Mouse (Mus musculus) A20 (cell line): ENCODE data around the gene Kbtbd13.

Source experiments
- DNase-seq: peaks from one replicate; pipeline ENCODE4 v3.0.0-alpha.2; 2011; ENCODE audit warnings: low read depth, low spot score

Gene Kbtbd13

DNA sequence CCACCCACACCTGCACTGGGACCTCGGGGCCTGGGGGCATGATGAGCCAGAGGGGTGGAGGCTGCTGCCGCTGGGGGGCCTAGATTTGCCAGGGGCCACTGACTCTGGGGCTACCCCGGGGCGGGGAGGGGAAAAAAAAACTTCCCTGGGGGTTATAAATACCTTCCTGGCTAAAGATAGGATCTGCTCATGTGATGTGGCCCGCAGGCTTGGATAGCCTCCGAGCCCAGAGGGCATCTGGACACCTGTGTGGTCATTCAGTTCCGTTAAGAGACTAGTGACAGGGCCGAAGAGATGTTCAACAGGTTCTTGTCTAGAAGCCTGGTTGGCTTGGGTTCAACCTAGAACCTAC is at the start of gene Kbtbd13:
TSS of gene Kbtbd13 (minus strand) at position 40 of the 352 bp plus-strand sequence.
- no peak for DNase-seq

DNA sequence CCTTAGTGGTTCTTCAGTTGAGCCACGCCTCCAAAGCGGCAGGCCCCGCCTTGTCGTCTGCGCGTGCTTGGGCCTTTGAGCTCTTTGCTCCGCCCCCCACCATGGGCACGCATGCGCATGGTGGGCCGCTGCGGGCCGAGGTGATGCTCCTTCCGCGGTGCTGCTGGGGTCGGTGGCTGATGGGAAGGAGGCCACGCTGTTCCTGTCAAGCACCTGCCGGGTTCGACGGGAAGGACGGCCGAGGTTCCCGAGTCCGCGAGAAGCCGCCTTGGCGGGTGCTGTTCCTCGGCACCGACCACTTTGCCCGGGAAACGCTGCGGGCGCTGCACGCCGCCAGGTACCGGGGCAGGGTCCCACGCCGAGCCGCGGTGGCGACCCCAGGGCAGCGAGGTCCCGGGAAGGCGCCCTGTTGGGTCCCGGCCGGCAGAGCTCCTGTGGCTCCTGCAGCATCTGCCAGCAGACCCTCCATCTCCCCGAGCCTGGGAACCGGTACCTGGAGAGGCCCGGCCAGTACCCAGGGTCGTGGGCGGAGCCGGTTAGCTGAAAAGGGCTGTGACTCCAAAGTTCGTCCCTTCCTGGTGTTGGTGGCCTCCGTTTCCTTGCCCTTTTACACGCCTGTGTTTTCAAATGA is 44.3 kb upstream of the Kbtbd13 start, which contains the start of gene Mtfmt:
TSS of gene Mtfmt (plus strand) at position 112 of the 631 bp plus-strand sequence.
- peak; percentile 97 for DNase-seq

DNA sequence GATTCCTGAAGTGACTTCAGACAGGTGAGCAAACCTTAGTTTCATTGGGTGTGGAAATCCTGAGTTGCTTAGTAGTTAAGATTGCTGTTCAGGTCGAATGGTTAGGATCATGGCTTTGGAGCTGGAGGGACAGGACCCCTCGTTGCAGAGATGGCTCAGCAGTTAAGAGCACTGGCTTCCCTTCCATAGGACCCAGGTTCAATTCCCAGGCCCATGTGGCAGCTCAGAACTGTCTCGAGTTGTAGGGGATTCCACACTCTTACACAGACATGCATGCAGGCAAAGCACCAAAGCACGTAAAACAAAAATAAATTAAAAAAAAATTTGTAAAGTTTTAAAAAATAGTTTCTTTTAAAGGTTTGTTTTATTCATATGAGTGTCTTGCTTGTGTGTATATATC is 43.8 kb upstream of the Kbtbd13 start:
- no peak for DNase-seq

DNA sequence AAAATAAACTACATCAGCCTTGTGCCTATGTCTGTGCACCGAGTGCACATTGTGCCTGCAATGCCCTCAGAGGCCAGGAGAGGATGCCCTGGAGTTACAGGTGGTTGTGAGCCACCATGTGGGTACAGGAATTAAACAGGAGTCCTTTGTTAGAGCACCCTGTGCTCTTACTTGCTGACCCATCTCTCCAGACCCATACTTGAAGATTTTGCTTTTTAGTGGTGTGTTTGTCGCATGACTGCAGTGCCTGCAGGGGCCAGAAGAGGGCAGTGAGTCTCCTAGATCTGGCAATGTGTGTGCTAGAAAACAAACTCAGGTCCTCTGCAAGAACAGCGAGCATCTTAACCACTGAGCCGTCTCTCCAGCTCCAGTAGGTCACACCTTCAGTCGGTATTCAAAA is 42.7 kb upstream of the Kbtbd13 start:
- peak; percentile 84 for DNase-seq

DNA sequence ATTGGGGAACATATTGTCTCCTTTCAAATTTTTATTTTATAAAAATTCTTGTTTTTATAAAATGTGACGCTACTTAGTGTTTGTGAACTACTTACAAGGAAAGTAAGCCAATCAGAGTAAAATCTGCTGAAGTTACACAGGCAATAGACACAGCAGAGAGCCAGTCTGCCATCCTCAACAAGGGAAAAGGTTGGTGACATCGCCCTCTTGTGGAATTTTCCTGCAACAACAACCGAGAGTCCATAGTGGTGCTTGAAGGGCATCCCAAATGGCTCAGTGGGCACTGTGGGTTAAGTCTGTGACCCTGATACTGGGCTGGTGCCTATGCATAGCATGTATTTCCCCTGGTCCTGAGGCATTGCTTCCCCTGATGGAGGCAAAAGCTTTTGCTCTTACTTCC is 40.8 kb upstream of the Kbtbd13 start:
- peak; percentile 75 for DNase-seq

DNA sequence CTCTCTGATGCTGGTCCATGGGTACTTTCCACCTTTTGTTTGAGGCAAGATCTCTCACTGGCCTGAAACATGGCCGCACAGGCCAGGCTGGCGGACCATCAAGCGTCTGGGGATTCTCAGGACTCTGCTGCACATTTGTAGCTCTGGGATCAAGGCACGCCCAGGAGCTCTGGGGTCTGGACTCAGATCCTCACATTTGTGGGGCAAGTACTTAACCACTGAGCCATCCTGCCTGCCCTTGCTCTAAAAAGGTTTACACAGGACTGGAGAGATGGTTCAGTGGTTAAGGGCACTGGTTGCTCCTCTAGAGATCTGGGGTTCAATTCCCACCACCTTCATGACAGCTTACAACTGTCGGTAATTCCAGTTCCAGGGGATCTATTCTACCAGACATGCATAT is 39.5 kb upstream of the Kbtbd13 start:
- DNase-seq, result no peak

DNA sequence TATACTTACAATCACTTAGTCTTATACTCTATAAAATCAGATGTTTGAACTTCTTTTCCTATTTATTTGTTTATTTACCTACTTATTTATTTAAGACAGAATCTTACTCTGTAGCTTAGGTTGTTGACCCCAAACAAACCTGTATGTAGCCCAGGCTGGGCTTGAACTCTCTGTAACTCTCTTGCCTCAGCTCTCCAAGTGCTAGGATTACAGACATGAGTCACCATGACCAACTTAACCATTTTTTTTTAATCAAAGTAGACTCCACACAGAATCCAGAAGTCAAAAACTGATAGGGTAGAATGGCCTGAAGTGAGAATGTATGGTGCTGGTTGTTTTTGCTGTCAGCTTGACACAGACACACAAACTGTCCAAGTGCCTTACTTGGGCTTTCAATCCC is 38.9 kb upstream of the Kbtbd13 start:
- DNase-seq, result no peak

DNA sequence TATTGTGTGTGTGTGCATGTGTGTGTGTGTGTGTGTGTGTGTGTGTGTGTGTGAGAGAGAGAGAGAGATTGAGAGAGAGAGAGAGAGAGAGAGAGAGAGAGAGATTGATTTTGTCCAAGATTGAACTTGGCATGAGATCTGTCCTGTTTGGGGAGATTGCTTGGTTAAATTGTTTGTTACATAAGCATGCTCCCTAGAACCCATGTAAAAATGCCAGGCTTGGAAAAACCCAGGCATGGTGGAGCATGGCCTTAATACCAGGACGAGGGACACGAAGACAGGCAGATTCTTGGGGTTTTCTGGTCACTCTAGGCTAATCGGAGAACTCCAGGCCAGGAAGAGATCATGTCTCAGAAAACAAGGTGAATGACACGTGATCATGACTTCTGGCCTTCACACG is 36.6 kb upstream of the Kbtbd13 start:
- no peak for DNase-seq

DNA sequence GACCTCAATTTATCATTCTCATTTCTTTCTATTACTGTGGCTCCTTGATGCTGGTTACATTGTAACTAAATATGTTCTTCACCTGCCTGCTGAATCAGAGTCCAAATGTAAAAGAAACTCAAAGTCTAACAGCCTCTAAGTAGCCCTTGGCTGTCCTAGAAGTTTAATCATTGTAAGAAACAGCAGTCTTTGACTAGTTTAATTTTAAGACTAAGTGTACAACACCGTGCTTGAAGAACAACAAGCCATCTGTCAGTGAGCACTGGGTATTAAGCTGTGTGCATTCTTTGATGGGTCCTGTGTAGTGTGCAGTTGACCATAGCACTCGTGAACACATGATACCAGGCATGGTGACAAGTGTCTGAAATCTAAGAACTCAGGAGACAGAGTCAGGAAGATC is 36.1 kb upstream of the Kbtbd13 start:
- no peak for DNase-seq

DNA sequence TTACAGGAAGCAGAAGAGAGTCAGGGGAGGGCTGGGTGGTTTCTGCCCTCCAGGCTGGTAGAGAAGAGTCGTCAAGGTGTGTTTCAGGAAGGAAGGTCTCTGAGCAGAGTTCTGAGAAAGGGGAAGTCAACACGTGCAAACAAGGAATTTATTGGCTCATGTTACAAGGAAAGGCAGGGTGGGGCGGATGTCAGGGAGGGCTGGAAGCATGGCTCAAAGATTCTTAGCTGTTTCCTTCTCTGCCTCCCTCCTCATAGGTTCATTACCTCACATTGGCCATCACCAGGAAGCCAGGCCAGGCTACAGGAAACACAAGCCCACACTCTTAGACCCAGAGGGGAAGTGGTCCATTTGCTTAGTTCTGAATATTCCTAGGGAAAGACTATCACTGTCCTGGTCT is 32.9 kb upstream of the Kbtbd13 start:
- peak; percentile 36 for DNase-seq

DNA sequence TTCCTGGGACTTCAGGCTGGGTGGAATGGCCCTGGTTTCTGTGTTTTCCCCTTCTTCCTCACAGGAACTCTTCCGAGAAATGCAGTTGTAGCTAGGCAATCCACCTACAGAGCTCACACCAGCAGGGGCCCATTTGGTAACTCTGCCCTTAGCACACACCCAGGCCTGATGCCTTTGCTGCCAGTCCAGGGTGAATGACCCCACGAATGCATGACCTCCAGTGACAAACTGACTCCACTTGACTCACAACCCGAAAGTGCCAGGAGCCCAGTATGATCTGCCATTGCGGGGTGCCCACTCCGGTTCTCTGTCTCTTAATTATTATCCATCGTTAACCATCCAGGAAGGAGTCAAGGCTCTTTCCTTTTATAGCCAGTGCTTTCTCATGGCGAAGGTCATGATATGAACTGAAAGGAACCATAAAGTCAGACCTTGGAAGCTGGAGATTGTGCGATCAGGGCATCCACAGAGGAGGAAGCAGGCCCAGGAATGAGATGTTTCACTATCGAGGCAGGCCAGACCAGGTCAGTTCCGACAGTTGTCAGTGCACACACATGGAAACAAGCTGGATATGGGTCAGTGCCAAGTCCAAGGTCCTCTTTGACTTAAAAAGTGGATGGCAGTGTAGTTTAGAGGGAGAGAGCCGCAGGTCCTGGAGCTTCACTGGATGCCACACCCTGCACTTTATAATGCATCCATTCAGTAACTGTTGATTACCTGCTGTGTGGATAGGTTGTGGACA is 31.5 kb upstream of the Kbtbd13 start, which contains the start of gene Slc51b:
TSS of gene Slc51b (minus strand) at position 196 of the 742 bp plus-strand sequence.
- DNase-seq, result no peak

DNA sequence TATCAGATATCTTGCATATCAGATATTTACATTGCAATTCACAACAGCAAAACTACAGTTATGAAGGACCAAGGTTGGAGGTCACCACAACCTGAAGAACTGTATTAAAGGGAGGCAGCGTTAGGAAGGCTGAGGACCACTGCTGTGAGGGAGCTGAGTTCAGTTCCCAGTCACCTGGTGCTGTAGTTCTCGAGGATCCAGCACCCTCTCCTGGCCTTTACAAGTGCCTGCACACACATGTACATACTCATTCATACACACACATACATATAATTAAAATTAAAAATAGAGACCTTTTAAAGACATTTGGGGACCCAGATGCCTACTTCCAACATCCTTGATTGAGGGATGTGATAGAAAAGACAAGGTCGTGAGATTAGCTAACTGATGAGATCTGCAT is 28.2 kb upstream of the Kbtbd13 start:
- DNase-seq, result peak; percentile 27

DNA sequence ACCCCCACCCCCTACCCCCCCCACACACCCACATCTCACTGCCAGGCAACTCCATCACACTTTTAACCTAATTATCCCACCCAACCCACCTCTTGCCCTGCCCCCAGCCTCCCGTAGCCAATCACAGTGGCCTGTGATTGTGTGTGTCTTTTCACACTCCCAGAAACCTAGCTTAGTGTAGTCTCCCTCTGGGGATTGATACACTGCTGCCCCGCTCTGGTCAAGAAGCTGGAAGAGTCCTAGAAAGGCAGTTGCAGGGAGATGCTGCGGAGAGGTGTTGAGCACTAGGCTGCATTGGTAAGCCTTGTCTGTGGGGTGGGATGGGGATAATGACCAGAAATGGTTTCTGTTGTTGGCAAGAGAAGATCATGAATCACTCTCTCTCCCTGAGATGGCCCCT is 26.3 kb upstream of the Kbtbd13 start:
- no peak for DNase-seq

DNA sequence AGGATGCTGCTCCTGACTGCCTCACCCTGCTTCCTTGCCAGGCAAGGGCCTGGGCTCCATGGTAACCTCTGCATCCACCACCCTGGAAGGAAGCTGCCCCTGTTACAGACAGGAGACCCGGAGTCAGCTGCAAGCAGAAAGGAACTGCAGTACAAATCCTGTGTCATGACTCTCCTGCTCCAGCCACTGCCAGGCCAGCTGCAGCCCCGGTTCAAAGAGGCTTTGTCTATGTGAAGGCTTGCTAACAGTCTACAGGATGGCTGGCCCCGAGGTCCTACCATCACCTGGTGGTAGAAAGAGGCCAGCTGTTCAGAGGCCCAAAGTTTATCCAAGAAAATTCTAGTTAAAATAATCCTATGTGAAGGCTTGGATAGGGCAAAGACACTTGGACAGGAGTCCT is 19.9 kb upstream of the Kbtbd13 start:
- no peak for DNase-seq

DNA sequence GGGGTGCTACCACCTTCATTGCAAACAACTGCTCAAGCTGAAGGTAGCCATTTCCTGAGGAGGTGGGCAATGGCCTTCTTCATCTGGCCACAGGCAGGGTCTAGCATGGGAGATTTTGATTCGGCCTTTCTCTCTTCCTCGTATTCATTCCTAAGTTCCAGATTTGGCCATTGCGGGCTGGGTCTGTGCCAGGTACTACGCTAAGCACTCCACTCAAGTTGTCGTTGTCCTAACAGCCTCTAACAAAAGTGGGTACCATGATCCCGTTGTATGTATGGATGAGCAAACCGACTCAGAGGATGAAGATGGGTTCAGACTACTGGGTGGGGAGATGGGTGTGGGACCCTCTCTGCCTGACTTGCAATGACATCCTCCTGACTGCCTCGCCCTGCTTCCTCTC is 18.9 kb upstream of the Kbtbd13 start:
- DNase-seq, result no peak

DNA sequence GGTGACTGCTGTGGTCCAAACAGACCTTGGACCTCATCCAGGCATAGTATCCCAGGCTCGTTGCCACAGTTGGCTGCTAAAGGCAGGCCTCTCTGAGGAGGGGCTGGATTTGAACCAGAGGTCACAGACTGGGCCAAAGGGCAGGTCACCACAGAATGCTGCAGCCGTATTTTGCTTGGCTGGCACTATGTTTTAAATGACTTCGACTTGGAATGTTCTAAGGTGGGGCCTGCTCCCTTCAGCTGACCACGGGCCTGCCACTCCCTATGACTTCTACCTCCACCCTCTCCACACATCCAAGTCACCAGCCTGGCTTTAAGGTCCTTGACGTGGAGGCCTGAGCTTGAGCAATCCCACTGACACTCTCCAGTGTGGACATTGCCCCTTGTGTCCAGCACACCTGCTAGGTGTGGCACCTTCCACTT is 17.4 kb upstream of the Kbtbd13 start:
- no peak for DNase-seq

DNA sequence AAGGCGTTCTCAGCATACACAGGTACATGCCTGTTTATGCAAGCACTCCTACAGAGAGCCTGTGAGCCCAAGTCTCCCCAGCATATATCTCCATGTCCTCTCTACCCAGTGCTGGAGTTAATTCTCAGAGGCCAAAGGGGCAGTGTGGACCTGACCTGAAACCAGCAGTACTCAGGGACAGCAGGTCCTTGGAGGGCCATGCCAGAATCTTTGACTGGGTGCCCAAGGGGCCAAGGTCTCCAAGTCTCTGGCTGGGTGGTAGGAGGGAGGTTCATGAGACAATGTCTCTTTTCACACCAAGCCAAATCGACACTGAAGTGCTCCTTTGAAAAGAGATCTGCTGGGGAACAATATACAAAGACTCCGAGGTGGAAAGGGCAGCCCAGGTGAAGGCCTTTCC is 16.4 kb upstream of the Kbtbd13 start:
- DNase-seq, result no peak

DNA sequence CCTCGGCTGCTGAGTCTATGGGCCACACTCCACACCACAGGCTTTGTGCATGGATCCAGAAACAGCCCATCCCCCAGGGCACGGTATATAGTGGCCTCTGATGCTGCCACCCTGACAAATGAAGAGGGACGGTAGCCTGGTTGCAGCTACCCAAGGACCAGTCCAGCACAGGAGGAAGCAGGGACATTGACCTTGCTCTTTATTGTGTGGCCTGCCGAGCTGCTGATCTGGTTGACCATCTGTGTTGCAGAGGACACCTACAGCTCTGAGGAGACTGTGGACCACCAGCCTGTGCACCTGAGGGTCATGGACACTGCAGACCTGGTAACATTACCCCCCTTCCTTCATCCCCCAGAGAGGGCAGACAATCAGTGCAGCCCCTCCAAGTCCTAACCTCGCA is 15.9 kb upstream of the Kbtbd13 start:
- DNase-seq, result no peak

DNA sequence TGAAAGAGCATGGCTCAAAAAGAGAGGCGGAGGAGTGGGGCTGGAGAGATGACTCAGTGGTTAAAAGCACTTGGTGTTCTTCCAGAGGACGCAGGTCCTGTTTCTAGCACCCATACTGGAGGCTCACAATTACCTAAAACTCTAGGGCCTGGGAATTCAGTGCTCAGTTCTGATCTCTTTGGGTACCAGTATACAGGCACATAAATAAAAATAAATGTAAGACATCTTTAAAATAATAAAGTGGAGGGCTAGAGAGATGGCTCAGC is 13.7 kb upstream of the Kbtbd13 start:
- no peak for DNase-seq

DNA sequence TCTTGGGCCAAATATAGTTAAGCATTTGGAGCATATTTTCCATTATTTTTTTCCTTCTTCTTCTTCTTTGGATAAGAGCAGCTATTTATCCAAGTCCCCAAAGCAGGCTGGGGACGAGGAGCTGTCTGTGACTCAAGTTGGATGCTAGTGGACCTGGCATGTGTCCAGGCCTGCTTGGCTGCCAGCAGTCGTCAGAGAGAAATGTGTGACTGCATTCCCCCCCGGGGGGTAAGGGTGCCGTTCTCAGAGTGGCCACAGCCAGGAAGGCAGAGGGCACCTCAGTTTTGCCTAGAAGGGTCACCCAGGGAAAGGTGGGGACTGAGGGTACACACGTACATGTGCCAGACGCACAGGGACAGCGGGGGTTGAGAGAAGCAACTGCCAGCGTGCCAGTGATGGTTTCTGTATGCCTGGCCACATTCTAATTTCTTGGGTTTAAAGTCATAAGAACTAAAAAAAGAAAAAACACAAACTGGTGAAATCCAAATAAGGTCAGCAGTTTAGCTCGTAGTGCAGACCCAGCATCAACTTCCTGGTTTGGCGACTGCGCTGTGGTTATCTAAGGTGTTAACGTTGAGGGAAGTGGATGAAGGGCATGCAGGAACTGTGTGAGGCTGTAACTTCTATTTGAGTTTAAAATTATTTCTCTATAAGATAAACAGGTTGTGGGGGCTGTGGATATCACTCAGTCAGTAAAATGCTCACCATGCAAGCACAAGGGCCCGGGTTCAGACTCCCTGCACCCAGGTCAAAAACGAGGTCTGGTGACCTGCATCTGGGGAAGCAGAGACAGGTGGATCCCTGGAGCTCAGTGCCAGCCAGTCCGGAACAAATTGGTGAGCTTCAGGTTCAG is 13.1 kb upstream of the Kbtbd13 start:
- no peak for DNase-seq

DNA sequence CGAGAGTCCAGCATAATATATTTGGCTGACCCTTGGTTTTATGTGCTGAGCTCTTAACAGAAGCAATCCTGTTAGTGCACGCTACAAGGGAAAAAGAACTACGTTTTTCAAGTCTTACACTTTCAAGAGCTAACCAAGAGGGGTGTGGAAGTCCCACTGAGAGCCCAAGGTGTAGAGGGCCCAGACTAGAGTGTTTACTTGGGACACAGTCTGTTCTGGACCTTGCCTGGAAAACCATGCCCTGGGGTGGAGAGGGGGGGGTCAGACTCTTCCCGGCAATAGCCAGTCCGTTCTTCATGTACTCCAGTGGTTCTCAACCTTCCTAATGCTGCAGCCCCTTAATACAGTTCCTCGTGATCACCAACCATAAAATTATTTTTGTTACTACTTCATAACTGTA is 8.5 kb upstream of the Kbtbd13 start:
- DNase-seq, result no peak

DNA sequence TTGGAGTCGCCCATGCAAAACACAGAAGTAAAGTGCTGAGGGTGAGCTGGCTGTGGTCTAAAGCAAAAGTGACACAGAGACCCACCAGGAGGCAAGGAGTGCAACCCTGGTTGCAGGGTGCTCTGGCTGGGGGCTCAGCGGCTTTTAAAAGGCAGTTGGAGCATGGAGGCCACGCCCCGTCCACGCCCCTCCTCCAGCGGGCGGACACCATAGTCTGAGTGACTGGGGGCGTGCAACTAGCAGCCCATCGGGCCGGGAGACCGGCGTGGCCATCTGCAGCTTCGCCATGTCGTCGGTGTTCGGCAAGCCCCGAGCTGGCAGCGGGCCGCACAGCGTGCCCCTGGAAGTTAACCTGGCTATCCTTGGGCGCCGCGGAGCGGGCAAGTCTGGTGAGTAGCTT is 6.8 kb upstream of the Kbtbd13 start, which contains the start of gene Rasl12:
TSS of gene Rasl12 (plus strand) at position 228 of the 400 bp plus-strand sequence.
- no peak for DNase-seq

DNA sequence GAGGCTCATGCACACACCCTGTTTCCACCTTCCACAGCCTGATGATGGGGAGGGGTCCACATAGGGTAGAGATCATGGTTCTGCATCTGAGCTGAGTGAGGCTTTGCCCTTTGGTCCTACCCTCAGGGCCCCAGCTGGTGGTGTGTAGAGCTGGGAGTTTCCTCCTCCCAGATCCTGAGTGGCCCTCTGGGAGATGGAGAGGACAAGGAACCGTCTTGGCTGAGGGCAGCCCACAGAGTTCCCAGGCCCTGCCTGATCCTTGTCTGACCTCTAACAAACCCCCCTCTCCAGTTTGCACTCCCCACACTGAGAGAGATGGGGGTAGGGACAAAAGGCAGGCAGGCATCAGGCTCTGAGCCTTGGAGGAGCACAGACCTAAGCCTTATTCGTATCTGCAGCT is 2.9 kb upstream of the Kbtbd13 start:
- no peak for DNase-seq
